ENCODE assay signal across 28 mouse cellular contexts in the genomic region with DNA sequence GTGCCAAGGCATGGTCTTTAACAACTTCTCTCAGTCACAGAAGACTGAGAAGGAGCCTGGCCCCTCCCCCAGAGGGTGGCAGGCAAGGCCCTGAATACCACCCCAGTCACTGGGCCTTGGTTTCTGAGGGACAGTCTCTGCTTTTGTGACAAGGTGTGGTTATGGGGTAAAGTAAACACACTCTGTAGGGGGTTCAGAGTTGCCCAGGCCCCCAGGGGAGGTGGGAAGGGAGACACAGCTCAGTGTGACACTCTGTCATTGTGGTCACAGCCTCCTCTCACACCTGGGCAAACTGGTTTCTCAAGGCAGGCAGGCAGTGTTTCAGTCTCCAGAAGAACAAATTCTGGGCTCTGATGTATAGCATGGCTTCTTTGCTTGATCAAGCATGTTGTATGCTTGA. TPM values are rescaled to one million over a fixed set of nuclear protein-coding genes. Genes with fewer than 3 reads are reported as not detected.
DNase-seq lines count a peak whose midpoint lies in the region; ATAC-seq and TF ChIP-seq lines count a peak whose summit lies in the region.
"Had no signal": no experiment of that assay in that cellular context is flagged by ENCODE, and none has a peak within 500 bp of the region (broad histone marks: within the 10 kb centered on the region; RNA-seq: fewer than 3 reads in every experiment).

A gene (minus strand): TSS at position 144 of the 400 bp plus-strand sequence.

- no peaks in the 10 kb centered on the region for H3K4me1 ChIP-seq in heart, embryonic 16.5 days (ENCODE audit: control insufficient read depth, insufficient read depth, low read length)
- no peaks in the 10 kb centered on the region for H3K4me1 ChIP-seq in kidney, embryonic 14.5 days (ENCODE audit: control insufficient read depth, insufficient read depth, low read length)
- no peaks in the 10 kb centered on the region for H3K4me1 ChIP-seq in stomach, postnatal 0 days (replicated peaks; ENCODE audit: control insufficient read depth, insufficient read depth)
- H3K4me1 ChIP-seq: forebrain, embryonic 15.5 days; heart, embryonic 12.5 days; hindbrain, embryonic 13.5 days; midbrain, embryonic 13.5 days had no signal

- H3K4me3 ChIP-seq in heart, embryonic 16.5 days (ENCODE audit: low read length) = no peak within 1 kb of the TSS
- no peak within 1 kb of the TSS for H3K4me3 ChIP-seq in kidney, embryonic 14.5 days (ENCODE audit: low read length)
- no peak within 1 kb of the TSS for H3K4me3 ChIP-seq in stomach, postnatal 0 days (ENCODE audit: low read depth, low read length)
- H3K4me3 ChIP-seq: forebrain, embryonic 15.5 days; heart, embryonic 12.5 days; hindbrain, embryonic 13.5 days; midbrain, embryonic 13.5 days had no signal

- no peak within 1 kb of the TSS for H3K4me2 ChIP-seq in heart, embryonic 16.5 days (ENCODE audit: low read depth, low read length)
- H3K4me2 ChIP-seq in kidney, embryonic 14.5 days (replicated peaks; ENCODE audit: low read depth, low read length) = no peak within 1 kb of the TSS
- no peak within 1 kb of the TSS for H3K4me2 ChIP-seq in stomach, postnatal 0 days (replicated peaks; ENCODE audit: low read depth)
- H3K4me2 ChIP-seq: forebrain, embryonic 15.5 days; heart, embryonic 12.5 days; hindbrain, embryonic 13.5 days; midbrain, embryonic 13.5 days had no signal

- H3K36me3 ChIP-seq in heart, embryonic 16.5 days (ENCODE audit: control insufficient read depth, insufficient read depth) = no peaks in the 10 kb centered on the region
- no peaks in the 10 kb centered on the region for H3K36me3 ChIP-seq in kidney, embryonic 14.5 days (ENCODE audit: control insufficient read depth, insufficient read depth, low read length)
- H3K36me3 ChIP-seq in stomach, postnatal 0 days (ENCODE audit: control insufficient read depth, insufficient read depth, low read length) = no peaks in the 10 kb centered on the region
- H3K36me3 ChIP-seq: forebrain, embryonic 15.5 days; heart, embryonic 12.5 days; hindbrain, embryonic 13.5 days; midbrain, embryonic 13.5 days had no signal

- no peak within 1 kb of the TSS for H3K9ac ChIP-seq in heart, embryonic 16.5 days (ENCODE audit: low read length)
- H3K9ac ChIP-seq in kidney, embryonic 14.5 days (ENCODE audit: low read depth, low read length) = no peak within 1 kb of the TSS
- H3K9ac ChIP-seq in stomach, postnatal 0 days (ENCODE audit: low read length) = no peak within 1 kb of the TSS
- H3K9ac ChIP-seq: forebrain, embryonic 15.5 days; heart, embryonic 12.5 days; hindbrain, embryonic 13.5 days; midbrain, embryonic 13.5 days had no signal

- ATAC-seq in heart, embryonic 16.5 days (replicated peaks; ENCODE audit: extremely low read depth, insufficient read depth, low FRiP score) = no peak
- ATAC-seq in kidney, embryonic 14.5 days (ENCODE audit: low FRiP score, low TSS enrichment) = no peak
- ATAC-seq in stomach, postnatal 0 days (ENCODE audit: low FRiP score, low TSS enrichment) = 0 out of 2 replicates have a peak, but pooled peaks have one; percentile 11
- ATAC-seq: CD4-positive, CD25-positive, alpha-beta regulatory T cell, adult 4 months; forebrain, embryonic 15.5 days; inflammation-experienced regulatory T-cells, adult 6 months; lung, postnatal 0 days; midbrain, embryonic 13.5 days had no signal

- intact Hi-C loops in heart, postnatal 25 days (cut with DNase I) = no loop called here

- no peak for TF ChIP-seq CTCF in stomach, postnatal 0 days (IDR thresholded peaks at IDR 0.05; ENCODE audit: low read depth)

- no peak within 1 kb of the TSS for H3K27ac ChIP-seq in heart, embryonic 16.5 days (ENCODE audit: low read length)
- H3K27ac ChIP-seq in kidney, embryonic 14.5 days (ENCODE audit: low read depth, low read length) = no peak within 1 kb of the TSS
- H3K27ac ChIP-seq in stomach, postnatal 0 days (replicated peaks) = peak within 1 kb of the TSS; percentile 82
- H3K27ac ChIP-seq: forebrain, embryonic 15.5 days; hindbrain, embryonic 13.5 days; midbrain, embryonic 13.5 days had no signal

- no peaks in the 10 kb centered on the region for H3K9me3 ChIP-seq in heart, embryonic 16.5 days (replicated peaks; ENCODE audit: control insufficient read depth, low read length)
- no peaks in the 10 kb centered on the region for H3K9me3 ChIP-seq in kidney, embryonic 14.5 days (ENCODE audit: control insufficient read depth, low read length)
- no peaks in the 10 kb centered on the region for H3K9me3 ChIP-seq in stomach, postnatal 0 days (ENCODE audit: control insufficient read depth, low read length)
- H3K9me3 ChIP-seq: forebrain, embryonic 15.5 days; heart, embryonic 12.5 days; hindbrain, embryonic 13.5 days; midbrain, embryonic 13.5 days had no signal

- DNase-seq in heart, postnatal 25 days (ENCODE audit: low spot score) = no peak
- peak; percentile 8 to 13 for DNase-seq in kidney, postnatal 4 days
- DNase-seq in urinary bladder, postnatal 14 days (ENCODE audit: low spot score) = peak; percentile 43
- no peak for DNase-seq in urinary bladder, postnatal 10 days (ENCODE audit: low spot score)
- DNase-seq in stomach, postnatal 0 days (ENCODE audit: low spot score) = no peak
- DNase-seq in frontal cortex, postnatal 36 days (ENCODE audit: low spot score in 2 of 2) = no peak
- DNase-seq: adrenal gland, postnatal 14 days; cerebellum, adult 2 months; cerebellum, postnatal 25 days; gastrocnemius, postnatal 14 days; heart, adult 18-20 months; heart, postnatal 14 days; spleen, adult 18-20 months; thymus, adult 18-20 months had no signal

- H3K27me3 ChIP-seq in heart, embryonic 16.5 days (ENCODE audit: control insufficient read depth, insufficient read depth, low read length) = no peaks in the 10 kb centered on the region
- H3K27me3 ChIP-seq in kidney, embryonic 14.5 days (ENCODE audit: control insufficient read depth, insufficient read depth, low read length) = no peaks in the 10 kb centered on the region
- no peaks in the 10 kb centered on the region for H3K27me3 ChIP-seq in stomach, postnatal 0 days (ENCODE audit: control insufficient read depth, insufficient read depth, low read length)
- H3K27me3 ChIP-seq: forebrain, embryonic 15.5 days; heart, embryonic 12.5 days; hindbrain, embryonic 13.5 days; midbrain, embryonic 13.5 days had no signal

- TF ChIP-seq EP300 in stomach, postnatal 0 days (optimal IDR thresholded peaks at IDR 0.05) = peak; percentile 39

RNA-seq across cellular contexts. Expression of the gene that starts here (rescaled TPM):
- polyA plus RNA-seq in heart, embryonic 16.5 days (2015; fragmentation: Nextera tagmentation; extraction: Ambion mirVana) = 4.4 and 12.8 TPM in 2 replicates
- not detected for total RNA-seq in heart, postnatal 25 days (2021)
- 0.30 and 1.6 TPM in 2 replicates for polyA plus RNA-seq in kidney, embryonic 14.5 days (2014; fragmentation: Nextera tagmentation; extraction: Ambion mirVana)
- polyA plus RNA-seq in stomach, postnatal 0 days (2015; fragmentation: Nextera tagmentation; extraction: Ambion mirVana) = 12.2 and 15.4 TPM in 2 replicates
- total RNA-seq: adrenal gland, postnatal 14 days; gastrocnemius, postnatal 14 days; heart, adult 18-20 months; layer of hippocampus, postnatal 14 days; liver, adult 2 months; megakaryocyte, adult 5-6 weeks; monocyte, adult 5-6 weeks; neutrophil, adult 5-6 weeks had no signal
- polyA plus RNA-seq: CD4-positive, CD25-positive, alpha-beta regulatory T cell, adult 4 months; cerebellum, adult 2 months; forebrain, embryonic 15.5 days; hindbrain, embryonic 13.5 days; inflammation-experienced regulatory T-cells, adult 6 months; liver, adult 2 months; midbrain, embryonic 13.5 days had no signal

Comparison
In these comparisons a context has a peak if more than half of its experiments do, and no peak if none do; other contexts are left out.
1. DNase-seq: peak in kidney, postnatal 4 days (2 of 2) and urinary bladder, postnatal 14 days (single experiment); none in heart, postnatal 25 days (single experiment), urinary bladder, postnatal 10 days (single experiment), stomach, postnatal 0 days (single experiment) and frontal cortex, postnatal 36 days (0 of 2).